Mouse (Mus musculus) CH12.LX (cell line): ENCODE results near the gene Hk1. TPM values are rescaled to one million over a fixed set of nuclear protein-coding genes. Genes with fewer than 3 reads are reported as not detected.

Source experiments
- DNase-seq: peaks from one replicate; pipeline ENCODE4 v3.0.0-alpha.2; 2013; ENCODE audit errors: extremely low read depth
- H3K27ac ChIP-seq: 2 replicates; pipeline ENCODE4 v1.5.1; 2012; ENCODE audit warnings: low read depth, mild to moderate bottlenecking, control low read depth, moderate library complexity; ENCODE audit not compliant: insufficient read depth
- H3K27me3 ChIP-seq: replicated peaks from 2 replicates; pipeline ENCODE3; 2012; ENCODE audit warnings: inconsistent platforms
- H3K36me3 ChIP-seq, 2 experiments: replicated peaks in 1 of 2; 2 replicates each; pipeline versions ENCODE3 to v1.6.1; 2012; ENCODE audit warnings: inconsistent platforms in 1 of 2, low read length in 1 of 2, mild to moderate bottlenecking in 1 of 2, mixed read lengths in 1 of 2, moderate library complexity in 1 of 2; ENCODE audit not compliant: control insufficient read depth in 1 of 2, insufficient read depth in 1 of 2
- H3K4me1 ChIP-seq, 2 experiments: 2 replicates each; pipeline ENCODE4 v1.6.1; 2012; ENCODE audit warnings: inconsistent platforms in 1 of 2, moderate library complexity in 1 of 2; ENCODE audit not compliant: insufficient read depth in 2 of 2, control insufficient read depth in 1 of 2
- H3K4me2 ChIP-seq: 2 replicates; pipeline ENCODE4 v1.6.1; 2012; ENCODE audit warnings: low read depth, mild to moderate bottlenecking, control low read depth; ENCODE audit not compliant: poor library complexity, insufficient read depth, severe bottlenecking
- H3K4me3 ChIP-seq, 3 experiments: fragments of 150-350 bp in 1 of 3; sonication (generic) in 1 of 3; replicated peaks in 1 of 3; 2 replicates each; pipeline versions ENCODE3 to v1.5.1; 2011 to 2012; ENCODE audit warnings: low read depth in 2 of 3, low read length in 2 of 3, mild to moderate bottlenecking in 2 of 3, moderate library complexity in 2 of 3, control low read depth in 1 of 3, improper control_type of control experiment in 1 of 3, inconsistent platforms in 1 of 3, mixed read lengths in 1 of 3; ENCODE audit not compliant: poor library complexity in 1 of 3
- H3K79me2 ChIP-seq: replicated peaks from 2 replicates; pipeline ENCODE4 v1.6.1; 2012; ENCODE audit warnings: mild to moderate bottlenecking, moderate library complexity; ENCODE audit not compliant: control insufficient read depth, poor library complexity, insufficient read depth, severe bottlenecking; ENCODE audit errors: extremely low read depth
- H3K9ac ChIP-seq: 2 replicates; pipeline ENCODE4 v1.6.1; 2012; ENCODE audit warnings: low read depth, mild to moderate bottlenecking, control low read depth, moderate library complexity; ENCODE audit not compliant: insufficient read depth
- H3K9me3 ChIP-seq: replicated peaks from 2 replicates; pipeline ENCODE3; 2012; ENCODE audit warnings: low read length, inconsistent platforms, mixed read lengths
- BHLHE40 ChIP-seq: IDR thresholded peaks from 2 replicates; pipeline ENCODE4 v1.6.1; 2011; ENCODE audit warnings: mild to moderate bottlenecking, low read depth, low read length, improper control_type of control experiment
- CHD1 ChIP-seq: IDR thresholded peaks from 2 replicates; pipeline ENCODE4 v1.6.1; 2012; ENCODE audit warnings: low read depth, low read length, improper control_type of control experiment, inconsistent platforms
- CHD2 ChIP-seq: IDR thresholded peaks from 2 replicates; pipeline ENCODE4 v1.6.1; 2011; ENCODE audit warnings: low read length, improper control_type of control experiment
- CTCF ChIP-seq, 2 experiments: IDR thresholded peaks in 1 of 2; conservative IDR thresholded peaks in 1 of 2; 2 replicates each; pipeline ENCODE4 v1.5.1; 2011 to 2012; ENCODE audit warnings: low read depth in 2 of 2, low read length in 2 of 2, improper control_type of control experiment in 1 of 2, inconsistent platforms in 1 of 2, mild to moderate bottlenecking in 1 of 2, moderate library complexity in 1 of 2
- E2F4 ChIP-seq: IDR thresholded peaks from 2 replicates; pipeline ENCODE4 v1.6.1; 2011; ENCODE audit warnings: low read depth, low read length, improper control_type of control experiment; ENCODE audit not compliant: insufficient replicate concordance
- HCFC1 ChIP-seq: IDR thresholded peaks from 2 replicates; pipeline ENCODE4 v1.6.1; 2012; ENCODE audit warnings: low read depth, mild to moderate bottlenecking, inconsistent platforms, low read length, improper control_type of control experiment
- IRF4 ChIP-seq: IDR thresholded peaks from 2 replicates; pipeline ENCODE4 v1.6.1; 2014; ENCODE audit warnings: low read depth, mild to moderate bottlenecking, inconsistent platforms, low read length, improper control_type of control experiment
- JUND ChIP-seq: conservative IDR thresholded peaks from 2 replicates; pipeline ENCODE4 v1.6.1; 2011; ENCODE audit warnings: low read depth, low read length, improper control_type of control experiment
- MAFK ChIP-seq: IDR thresholded peaks from 2 replicates; pipeline ENCODE4 v1.6.1; 2011; ENCODE audit warnings: low read length, improper control_type of control experiment; ENCODE audit not compliant: insufficient replicate concordance
- MAX ChIP-seq: IDR thresholded peaks from 2 replicates; pipeline ENCODE4 v1.6.1; 2011; ENCODE audit warnings: low read length, improper control_type of control experiment
- MXI1 ChIP-seq: IDR thresholded peaks from 2 replicates; pipeline ENCODE4 v1.6.1; 2011; ENCODE audit warnings: mild to moderate bottlenecking, low read depth, low read length, improper control_type of control experiment
- MYC ChIP-seq: IDR thresholded peaks from 2 replicates; pipeline ENCODE4 v1.6.1; 2011; ENCODE audit warnings: low read depth, mild to moderate bottlenecking, improper control_type of control experiment, low read length
- PAX5 ChIP-seq: IDR thresholded peaks from 2 replicates; pipeline ENCODE4 v1.6.1; 2012; ENCODE audit warnings: low read length, inconsistent platforms, mixed read lengths
- RAD21 ChIP-seq: IDR thresholded peaks from 2 replicates; pipeline ENCODE4 v1.6.1; 2011; ENCODE audit warnings: low read depth, mild to moderate bottlenecking, low read length, improper control_type of control experiment, moderate library complexity
- SMC3 ChIP-seq: IDR thresholded peaks from 2 replicates; pipeline ENCODE4 v1.6.1; 2011; ENCODE audit warnings: low read depth, low read length, improper control_type of control experiment
- TBP ChIP-seq: conservative IDR thresholded peaks from 2 replicates; pipeline ENCODE4 v1.6.1; 2011; ENCODE audit warnings: low read depth, low read length, improper control_type of control experiment
- ZC3H11A ChIP-seq: IDR thresholded peaks from 2 replicates; pipeline ENCODE4 v1.6.1; 2012; ENCODE audit warnings: low read depth, mild to moderate bottlenecking, inconsistent platforms, low read length, improper control_type of control experiment
- ZKSCAN1 ChIP-seq: IDR thresholded peaks from 2 replicates; pipeline ENCODE4 v1.6.1; 2012; ENCODE audit warnings: low read depth, inconsistent platforms, low read length, improper control_type of control experiment, borderline replicate concordance
- ZNF384 ChIP-seq: IDR thresholded peaks from 2 replicates; pipeline ENCODE4 v1.6.1; 2012; ENCODE audit warnings: low read depth, low read length, improper control_type of control experiment, inconsistent platforms
- dilution Hi-C: fragments of 300-500 bp; cut with MboI; formaldehyde crosslinking; loops from 2 replicates; pipeline ENCODE4 v1.14.3; 2020; ENCODE audit warnings: low sequenced_read_pairs; ENCODE audit not compliant: extremely low pct_unique_long_range_greater_than_20kb, extremely low pct_ligation_motif_present
- in situ Hi-C: fragments of 300-500 bp; cut with MboI; formaldehyde crosslinking; loops from 3 replicates; pipeline ENCODE4 v1.14.3; 2019; ENCODE audit warnings: low sequenced_read_pairs, low pct_ligation_motif_present, low pct_unique_long_range_greater_than_20kb, mixed read lengths
- polyA plus RNA-seq: library from polyadenylated mRNA; unstranded; fragments of >175 nt; gene quantifications from 2 replicates; pipeline ENCODE4 v1.2.1, GENCODE M21; 2012; ENCODE audit warnings: low read depth; ENCODE audit not compliant: insufficient read length
- total RNA-seq, 2 experiments: library from RNA; depleted of rRNA; stranded (reverse); fragments of 300-350 nt in 1 of 2; fragments of >200 nt in 1 of 2; gene quantifications; 2 replicates each; pipeline ENCODE4 v1.2.3; 2012 to 2014

Gene Hk1
- total and polyA plus RNA-seq, 3 experiments = 9.3 to 30.1 (median 23.4) TPM

GRCm38 (mm10) chr10:62316467-62316866 lies 63.2 kb downstream of the Hk1 start:
- no peak for TF ChIP-seq MXI1
- TF ChIP-seq PAX5 = no peak
- no peak for TF ChIP-seq MYC
- TF ChIP-seq TBP = no peak
- TF ChIP-seq ZNF384 = no peak
- Histone ChIP-seq H3K4me3 (no peak overlapping the region), H3K79me2 (no peaks in the 10 kb centered on the region), H3K9me3 (no peaks in the 10 kb centered on the region), H3K36me3 (peaks cover 2 to 32% of the 10 kb centered on the region in 2 experiments), H3K27me3 (no peaks in the 10 kb centered on the region), H3K27ac (no peak overlapping the region), H3K4me1 (peaks cover 16 to 18% of the 10 kb centered on the region in 2 experiments), H3K4me2 (no peak overlapping the region), H3K9ac (no peak overlapping the region)
- in situ Hi-C loops (no loop called here), dilution Hi-C loops (no loop called here)
- DNase-seq = no peak

- no peak overlapping the region for H3K27ac ChIP-seq
- no peak for TF ChIP-seq MYC
- TF ChIP-seq, all 38 proteins: peak for 0
- Histone ChIP-seq H3K36me3 (peaks cover 2 to 42% of the 10 kb centered on the region in 2 experiments), H3K27me3 (no peaks in the 10 kb centered on the region), H3K9me3 (no peaks in the 10 kb centered on the region), H3K4me1 (peaks cover 7 to 13% of the 10 kb centered on the region in 2 experiments), H3K4me3 (no peak overlapping the region), H3K9ac (no peak overlapping the region), H3K79me2 (no peaks in the 10 kb centered on the region), H3K4me2 (no peak overlapping the region)
- in situ Hi-C loops = no loop called here
- dilution Hi-C loops = no loop called here
- no peak for DNase-seq
These were observed 65.8 kb downstream of the Hk1 start for GRCm38 (mm10) chr10:62313885-62314424.

GRCm38 (mm10) chr10:62313140-62313539 lies 66.6 kb downstream of the Hk1 start:
- Histone ChIP-seq H3K9me3 (peaks cover 4% of the 10 kb centered on the region), H3K9ac (no peak overlapping the region), H3K4me1 (peaks cover 7 to 13% of the 10 kb centered on the region in 2 experiments), H3K27me3 (no peaks in the 10 kb centered on the region), H3K79me2 (no peaks in the 10 kb centered on the region), H3K4me3 (no peak overlapping the region), H3K4me2 (no peak overlapping the region), H3K27ac (no peak overlapping the region), H3K36me3 (peaks cover 2 to 47% of the 10 kb centered on the region in 2 experiments)
- TF ChIP-seq JUND (no peak), CHD1 (no peak), HCFC1 (no peak), ZKSCAN1 (no peak), ZC3H11A (no peak), MAFK (no peak), MAX (no peak), IRF4 (no peak), TBP (no peak), CHD2 (no peak), CTCF (conservative IDR thresholded peaks at IDR 0.05 in 1 of 2, IDR thresholded peaks at IDR 0.05 in 1 of 2; ENCODE audit: low read depth in 2 of 2, low read length in 2 of 2) (no peak), E2F4 (no peak), BHLHE40 (no peak), SMC3 (no peak), RAD21 (no peak)
- in situ Hi-C loops = no loop called here
- DNase-seq = no peak
- dilution Hi-C loops = no loop called here
